ENCODE assay signal across 8 mouse cellular contexts in genomic region chr17:69157101-69157808, GRCm38 (mm10).
DNase-seq lines count a peak whose midpoint lies in the region; ATAC-seq and TF ChIP-seq lines count a peak whose summit lies in the region.

No protein-coding gene starts in this region.

- H3K4me2 ChIP-seq in midbrain, embryonic 15.5 days = peak overlapping the region; percentile 92

- peak overlapping the region; percentile 74 for H3K27ac ChIP-seq in gastrocnemius, adult 2 months
- H3K27ac ChIP-seq in embryonic facial prominence, embryonic 10.5 days (replicated peaks) = peak overlapping the region; percentile 96
- peak overlapping the region; percentile 79 for H3K27ac ChIP-seq in midbrain, embryonic 15.5 days

- peak; percentile 73 for ATAC-seq in midbrain, embryonic 15.5 days (replicated peaks)
- ATAC-seq in CD4-positive, CD25-positive, alpha-beta regulatory T cell, adult 4 months = no peak

- under 1% methylated on average over 66 of the region's 66 CpGs for WGBS in embryonic facial prominence, embryonic 10.5 days
- under 1% methylated on average over 64 of the region's 66 CpGs for WGBS in midbrain, embryonic 15.5 days

- no peaks in the 10 kb centered on the region for H3K9me3 ChIP-seq in embryonic facial prominence, embryonic 10.5 days
- H3K9me3 ChIP-seq in midbrain, embryonic 15.5 days = no peaks in the 10 kb centered on the region

- peaks cover 34% of the 10 kb centered on the region for H3K4me1 ChIP-seq in embryonic facial prominence, embryonic 10.5 days
- peaks cover 16% of the 10 kb centered on the region for H3K4me1 ChIP-seq in midbrain, embryonic 15.5 days

- peak overlapping the region; percentile 89 for H3K4me3 ChIP-seq in gastrocnemius, adult 2 months
- peak overlapping the region; percentile 93 for H3K4me3 ChIP-seq in embryonic facial prominence, embryonic 10.5 days
- H3K4me3 ChIP-seq in midbrain, embryonic 15.5 days = peak overlapping the region; percentile 99

- H3K36me3 ChIP-seq in embryonic facial prominence, embryonic 10.5 days (replicated peaks) = no peaks in the 10 kb centered on the region
- no peaks in the 10 kb centered on the region for H3K36me3 ChIP-seq in midbrain, embryonic 15.5 days (replicated peaks)

- H3K9ac ChIP-seq in midbrain, embryonic 15.5 days = peak overlapping the region; percentile 90

- intact Hi-C loops in gastrocnemius, adult 2 months (cut with DNase I) = no loop called here
- intact Hi-C loops in heart, postnatal 14 days (cut with DNase I) = loop anchor here (10.0 kb wide), 2 partner anchors 108 to 188 kb away; no protein-coding TSS in a partner anchor
- intact Hi-C loops in left cerebral cortex, postnatal 4 days (cut with DNase I) = loop anchor here (10.0 kb wide), 1 partner anchor 188 kb away; no protein-coding TSS in a partner anchor

- DNase-seq in gastrocnemius, adult 2 months = peak; percentile 30
- DNase-seq in gastrocnemius, adult 8-10 months (ENCODE audit: low spot score in 2 of 2) = no peak
- DNase-seq in adipocyte (ENCODE audit: low spot score) = peak; percentile 67
- peak; percentile 78 for DNase-seq in embryonic facial prominence, embryonic 10.5 days (ENCODE audit: low spot score)
- DNase-seq in heart, postnatal 14 days = peak; percentile 43 to 45
- peak; percentile 61 for DNase-seq in left cerebral cortex, postnatal 4 days

- peaks cover 29% of the 10 kb centered on the region for H3K27me3 ChIP-seq in embryonic facial prominence, embryonic 10.5 days (replicated peaks; ENCODE audit: low read depth, poor library complexity, severe bottlenecking)
- no peaks in the 10 kb centered on the region for H3K27me3 ChIP-seq in midbrain, embryonic 15.5 days (replicated peaks)

- TF ChIP-seq CTCF in gastrocnemius, adult 2 months (IDR thresholded peaks at IDR 0.05) = no peak

Comparison
In these comparisons a context has a peak if more than half of its experiments do, and no peak if none do; other contexts are left out.
1. DNase-seq: peak in gastrocnemius, adult 2 months (single experiment), adipocyte (single experiment), embryonic facial prominence, embryonic 10.5 days (single experiment), heart, postnatal 14 days (2 of 2) and left cerebral cortex, postnatal 4 days (single experiment); none in gastrocnemius, adult 8-10 months (0 of 2).
2. Peak in every context shown above with its lines, with median percentiles within 50 percentile points of each other: H3K27ac ChIP-seq and H3K4me3 ChIP-seq.